Mouse (Mus musculus): ENCODE measurements around the gene Gm867.

DNA sequence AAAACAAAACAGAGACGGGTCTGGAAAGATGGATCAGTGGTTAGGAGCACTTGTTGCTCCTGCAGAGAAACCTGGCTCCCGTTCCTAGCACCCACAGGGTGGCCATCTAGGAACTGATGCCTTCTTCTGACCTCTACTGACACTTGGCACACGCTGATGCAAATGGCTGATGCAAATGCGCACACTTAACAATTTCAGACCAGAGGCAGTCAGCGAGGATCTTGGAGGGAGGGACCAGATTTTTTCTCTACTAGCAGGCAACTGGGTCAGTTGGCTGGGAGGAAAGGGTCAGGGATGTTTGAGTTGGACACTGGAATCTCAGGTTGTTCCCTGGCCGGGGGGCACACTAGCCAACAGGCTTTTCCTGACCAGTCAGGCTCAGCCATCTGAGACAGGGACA lies 7.6 kb downstream of the Gm867 start, which contains the start of gene Chchd10:
- TF ChIP-seq CTCF (IDR thresholded peaks at IDR 0.05; ENCODE audit: control insufficient read depth, insufficient read depth, insufficient replicate concordance, low read depth, low read length), result no peak
- no peak for TF ChIP-seq POLR2A (IDR thresholded peaks at IDR 0.05; ENCODE audit: control insufficient read depth, low read depth, low read length)

Data from testis, adult 2 months (tissue).